Mouse (Mus musculus): ENCODE results near the gene Rcsd1. TPM values are rescaled to one million over a fixed set of nuclear protein-coding genes. Genes with fewer than 3 reads are reported as not detected.

Gene Rcsd1
- polyA plus RNA-seq, 1 experiment: 15.6 TPM

DNA sequence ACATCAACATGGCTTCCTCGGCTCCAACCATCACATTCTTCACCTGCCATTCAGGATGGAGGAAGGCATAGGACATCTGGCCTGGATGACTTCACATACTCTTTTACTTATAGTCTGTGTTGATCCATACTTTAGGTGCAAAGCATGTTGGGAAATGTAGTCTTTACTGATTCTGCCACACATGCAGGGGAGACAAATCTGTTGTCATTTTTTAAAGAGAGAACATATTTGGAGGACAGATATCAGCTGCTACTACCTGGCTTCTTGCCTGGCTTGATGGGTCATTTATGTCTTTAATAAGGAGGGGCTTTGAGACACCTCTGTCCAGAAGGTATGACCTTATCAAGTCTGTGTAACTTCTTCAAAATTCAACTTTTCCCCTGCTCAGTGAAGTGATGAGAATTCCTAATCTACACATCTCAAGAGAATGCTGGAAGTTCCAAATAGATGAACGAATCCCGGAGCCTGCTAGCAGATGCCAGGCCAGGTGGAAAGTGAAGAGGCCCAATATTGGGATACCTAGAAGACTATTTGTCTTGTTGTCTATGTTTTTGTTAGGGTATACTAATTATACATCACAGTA, 18.6 kb upstream of the Rcsd1 start:
- DNase-seq: no peak
- 0 out of 2 replicates have a peak, but pooled peaks cover 4% of the 10 kb centered on the region for H3K4me1 ChIP-seq (ENCODE audit: control insufficient read depth, insufficient read depth, low read length)
- H3K4me3 ChIP-seq (ENCODE audit: insufficient read depth, low read depth, low read length): no peak overlapping the region
- no peaks in the 10 kb centered on the region for H3K36me3 ChIP-seq (ENCODE audit: control insufficient read depth, insufficient read depth, low read length)
- WGBS: 97% methylated on average over 3 of the region's 3 CpGs
- no peaks in the 10 kb centered on the region for H3K27me3 ChIP-seq (replicated peaks; ENCODE audit: control insufficient read depth, insufficient read depth, low read length)
- TF ChIP-seq POLR2A (IDR thresholded peaks at IDR 0.05; ENCODE audit: low read depth, low read length): no peak
- no peak overlapping the region for H3K27ac ChIP-seq (ENCODE audit: insufficient read depth, low read depth, low read length)

DNA sequence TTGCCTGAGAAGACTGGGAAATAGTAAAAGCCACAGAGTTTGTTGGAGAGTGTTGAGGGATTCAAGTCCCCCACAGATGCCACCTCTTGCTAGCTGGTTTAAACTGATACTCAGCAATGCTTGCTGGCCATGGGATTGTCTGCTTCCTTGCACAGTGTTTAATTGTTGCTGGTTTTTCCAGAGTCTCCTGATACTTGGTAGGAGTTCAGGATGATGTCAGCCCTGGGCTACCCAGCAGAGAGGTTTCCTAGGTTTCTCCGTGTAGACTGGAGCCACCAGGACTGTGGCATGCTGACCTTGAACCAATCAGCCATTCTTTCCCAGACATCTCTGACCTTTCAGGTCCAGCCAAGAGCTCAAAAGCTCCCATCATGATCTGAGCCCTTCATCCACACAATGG, 17.4 kb upstream of the Rcsd1 start:
- Histone ChIP-seq H3K27ac (ENCODE audit: insufficient read depth, low read depth, low read length) (no peak overlapping the region), H3K4me3 (ENCODE audit: insufficient read depth, low read depth, low read length) (no peak overlapping the region), H3K4me1 (ENCODE audit: control insufficient read depth, insufficient read depth, low read length) (0 out of 2 replicates have a peak, but pooled peaks cover 4% of the 10 kb centered on the region), H3K27me3 (replicated peaks; ENCODE audit: control insufficient read depth, insufficient read depth, low read length) (no peaks in the 10 kb centered on the region), H3K36me3 (ENCODE audit: control insufficient read depth, insufficient read depth, low read length) (no peaks in the 10 kb centered on the region)
- 45% methylated on average over 1 of the region's 1 CpGs for WGBS
- TF ChIP-seq POLR2A (IDR thresholded peaks at IDR 0.05; ENCODE audit: low read depth, low read length): no peak
- TF ChIP-seq CTCF (conservative IDR thresholded peaks at IDR 0.05; ENCODE audit: insufficient read depth, insufficient read length, low read depth, low read length): no peak
- DNase-seq: no peak

DNA sequence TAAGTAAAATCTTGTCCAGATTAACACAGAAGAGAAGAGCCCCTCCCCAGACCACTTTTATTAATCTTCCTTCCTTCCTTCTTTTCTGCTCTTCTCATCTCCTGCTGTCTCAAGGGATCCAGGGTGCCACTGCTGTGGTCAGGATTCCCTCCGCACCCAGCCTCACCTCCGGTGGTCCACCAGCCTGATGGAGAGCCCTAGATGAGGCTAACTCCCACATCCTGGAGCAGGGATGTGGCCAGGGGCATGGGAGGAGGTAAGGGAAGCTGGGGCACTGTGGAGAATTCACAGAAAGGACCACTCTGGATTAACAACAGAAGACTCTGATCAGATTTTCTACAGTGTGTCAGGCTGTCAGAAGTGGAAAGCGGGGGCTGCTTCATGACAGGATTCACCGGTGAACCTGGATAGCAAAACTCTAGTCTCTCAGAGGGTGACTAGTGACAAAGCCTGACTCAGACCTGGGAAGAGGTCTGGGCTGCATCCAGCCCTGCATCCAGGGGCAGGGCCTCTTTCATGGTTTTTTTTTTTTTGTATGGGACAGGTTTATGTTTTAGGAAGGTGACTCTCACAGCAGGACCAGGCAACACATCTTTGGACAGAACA, 15.6 kb upstream of the Rcsd1 start:
- no peak overlapping the region for H3K27ac ChIP-seq (ENCODE audit: insufficient read depth, low read depth, low read length)
- WGBS: 70% methylated on average over 4 of the region's 4 CpGs
- H3K4me1 ChIP-seq (ENCODE audit: control insufficient read depth, insufficient read depth, low read length): 0 out of 2 replicates have a peak, but pooled peaks cover 4% of the 10 kb centered on the region
- H3K27me3 ChIP-seq (replicated peaks; ENCODE audit: control insufficient read depth, insufficient read depth, low read length): no peaks in the 10 kb centered on the region
- DNase-seq: no peak
- H3K4me3 ChIP-seq (ENCODE audit: insufficient read depth, low read depth, low read length): no peak overlapping the region
- H3K36me3 ChIP-seq (ENCODE audit: control insufficient read depth, insufficient read depth, low read length): no peaks in the 10 kb centered on the region
- TF ChIP-seq CTCF (conservative IDR thresholded peaks at IDR 0.05; ENCODE audit: insufficient read depth, insufficient read length, low read depth, low read length): no peak
- no peak for TF ChIP-seq POLR2A (IDR thresholded peaks at IDR 0.05; ENCODE audit: low read depth, low read length)

DNA sequence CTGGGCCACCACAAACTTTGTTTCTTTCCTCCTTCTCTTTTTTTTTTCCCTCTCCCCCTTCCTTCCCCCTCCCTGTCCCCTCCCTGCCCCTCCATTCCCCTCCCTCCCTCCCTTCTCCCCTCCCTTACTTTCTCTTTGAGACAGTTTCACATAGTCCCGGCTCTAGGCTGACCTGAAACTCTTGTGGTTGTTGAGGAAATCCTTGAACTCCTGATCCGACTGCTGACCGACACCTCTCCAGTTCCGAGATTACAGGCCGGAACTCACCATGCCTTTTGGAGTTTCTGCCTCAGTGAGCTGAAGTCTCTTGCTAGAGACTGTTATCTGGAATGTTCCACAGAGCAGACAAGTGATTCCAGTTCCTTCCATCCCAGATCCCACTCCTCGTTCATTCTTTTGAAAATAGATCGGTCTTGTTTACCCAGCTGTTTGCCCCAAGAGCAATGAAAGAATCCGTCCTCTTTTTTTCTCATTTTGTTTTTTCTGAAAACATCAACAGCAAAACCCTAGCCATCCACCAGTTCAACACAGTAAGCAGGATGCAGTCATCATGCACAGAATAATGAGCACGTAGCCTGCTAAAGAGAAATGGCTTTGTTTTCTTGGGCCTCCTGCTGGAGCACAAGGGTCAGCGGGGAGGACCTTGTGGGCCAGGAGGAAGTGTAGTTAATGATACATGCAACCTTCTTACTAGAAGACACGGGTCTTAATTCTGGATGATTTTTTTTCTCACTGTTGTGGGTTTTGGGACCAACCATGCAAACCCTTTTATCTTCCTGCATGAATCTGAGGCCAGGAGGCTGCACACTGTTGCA, 14.9 kb upstream of the Rcsd1 start:
- peak overlapping the region; percentile 35; the same call in 1 of the 2 replicates for H3K27ac ChIP-seq (ENCODE audit: insufficient read depth, low read depth, low read length)
- 35% methylated on average over 11 of the region's 11 CpGs for WGBS
- peak; percentile 62 for DNase-seq
- 0 out of 2 replicates have a peak, but pooled peaks cover 4% of the 10 kb centered on the region for H3K4me1 ChIP-seq (ENCODE audit: control insufficient read depth, insufficient read depth, low read length)
- no peaks in the 10 kb centered on the region for H3K36me3 ChIP-seq (ENCODE audit: control insufficient read depth, insufficient read depth, low read length)
- no peak overlapping the region for H3K4me3 ChIP-seq (ENCODE audit: insufficient read depth, low read depth, low read length)
- TF ChIP-seq POLR2A (IDR thresholded peaks at IDR 0.05; ENCODE audit: low read depth, low read length): no peak
- TF ChIP-seq CTCF (conservative IDR thresholded peaks at IDR 0.05; ENCODE audit: insufficient read depth, insufficient read length, low read depth, low read length): no peak
- H3K27me3 ChIP-seq (replicated peaks; ENCODE audit: control insufficient read depth, insufficient read depth, low read length): no peaks in the 10 kb centered on the region

DNA sequence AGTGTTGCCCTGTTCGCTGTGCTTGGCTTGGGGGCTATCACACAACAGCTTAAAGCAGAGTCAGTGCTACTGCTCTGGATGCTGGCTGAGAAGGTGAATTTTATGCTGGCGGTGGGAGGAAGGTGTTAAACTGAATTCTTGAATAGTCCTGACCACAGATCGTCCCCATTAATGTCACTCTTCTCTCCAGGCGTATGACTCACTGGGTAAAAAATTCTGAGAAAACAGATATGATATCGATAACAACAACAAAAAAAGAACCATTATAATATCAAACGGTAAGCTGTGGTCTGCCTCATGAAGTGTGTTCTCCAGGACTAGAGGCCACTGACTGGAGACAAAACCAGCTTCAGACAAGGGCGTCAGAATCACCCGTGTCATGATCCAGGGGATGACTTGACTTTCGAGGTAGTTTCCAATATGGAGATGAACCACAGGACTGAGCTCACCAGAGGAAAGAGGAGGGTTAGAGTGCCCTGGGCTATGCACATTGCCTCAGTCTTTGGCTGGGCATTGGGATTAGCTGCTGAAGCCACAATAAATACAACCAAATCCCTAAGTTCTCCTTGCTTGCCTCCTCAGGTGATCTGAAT, 13.1 kb upstream of the Rcsd1 start:
- TF ChIP-seq POLR2A (IDR thresholded peaks at IDR 0.05; ENCODE audit: low read depth, low read length): no peak
- no peak for TF ChIP-seq CTCF (conservative IDR thresholded peaks at IDR 0.05; ENCODE audit: insufficient read depth, insufficient read length, low read depth, low read length)
- Histone ChIP-seq H3K27ac (ENCODE audit: insufficient read depth, low read depth, low read length) (no peak overlapping the region), H3K4me1 (ENCODE audit: control insufficient read depth, insufficient read depth, low read length) (0 out of 2 replicates have a peak, but pooled peaks cover 4% of the 10 kb centered on the region), H3K4me3 (ENCODE audit: insufficient read depth, low read depth, low read length) (no peak overlapping the region), H3K36me3 (ENCODE audit: control insufficient read depth, insufficient read depth, low read length) (no peaks in the 10 kb centered on the region), H3K27me3 (replicated peaks; ENCODE audit: control insufficient read depth, insufficient read depth, low read length) (no peaks in the 10 kb centered on the region)
- DNase-seq: no peak
- WGBS: 93% methylated on average over 9 of the region's 9 CpGs

DNA sequence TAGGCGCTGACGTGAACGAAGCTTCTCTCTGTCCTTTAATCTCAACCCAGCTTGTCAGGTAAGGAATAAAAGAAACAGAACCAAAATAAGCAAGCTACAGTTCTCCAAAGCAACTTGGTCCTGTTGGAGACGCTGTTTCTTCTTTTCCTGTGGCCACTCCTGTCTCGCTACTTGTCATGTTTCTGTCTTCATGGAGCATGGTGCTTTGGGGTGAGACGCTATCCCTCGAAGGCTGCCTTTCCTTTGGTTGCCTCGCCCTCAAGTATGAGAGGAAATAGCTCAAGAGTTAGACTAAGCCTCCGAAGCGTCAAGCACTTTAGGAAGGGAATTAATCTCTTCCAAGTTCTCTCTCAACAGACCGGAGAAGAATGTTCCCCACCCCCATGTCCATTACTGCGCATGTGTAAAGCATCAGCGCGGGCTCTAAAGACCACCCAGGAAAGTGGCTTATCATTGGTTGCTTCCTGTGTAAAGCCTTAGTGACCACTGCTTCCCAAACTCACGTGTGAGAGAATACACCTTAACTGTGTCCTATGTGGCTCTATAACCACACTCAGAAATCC, 9.1 kb upstream of the Rcsd1 start:
- Histone ChIP-seq H3K27me3 (replicated peaks; ENCODE audit: control insufficient read depth, insufficient read depth, low read length) (no peaks in the 10 kb centered on the region), H3K4me3 (ENCODE audit: insufficient read depth, low read depth, low read length) (no peak overlapping the region), H3K36me3 (ENCODE audit: control insufficient read depth, insufficient read depth, low read length) (no peaks in the 10 kb centered on the region), H3K27ac (ENCODE audit: insufficient read depth, low read depth, low read length) (peak overlapping the region; percentile 90), H3K4me1 (ENCODE audit: control insufficient read depth, insufficient read depth, low read length) (peaks cover 5% of the 10 kb centered on the region; the same call in 1 of the 2 replicates)
- 26% methylated on average over 15 of the region's 15 CpGs for WGBS
- DNase-seq: peak; percentile 40
- TF ChIP-seq CTCF (conservative IDR thresholded peaks at IDR 0.05; ENCODE audit: insufficient read depth, insufficient read length, low read depth, low read length): no peak
- no peak for TF ChIP-seq POLR2A (IDR thresholded peaks at IDR 0.05; ENCODE audit: low read depth, low read length)
